ENCODE assay signal across 9 mouse cellular contexts in the genomic region with DNA sequence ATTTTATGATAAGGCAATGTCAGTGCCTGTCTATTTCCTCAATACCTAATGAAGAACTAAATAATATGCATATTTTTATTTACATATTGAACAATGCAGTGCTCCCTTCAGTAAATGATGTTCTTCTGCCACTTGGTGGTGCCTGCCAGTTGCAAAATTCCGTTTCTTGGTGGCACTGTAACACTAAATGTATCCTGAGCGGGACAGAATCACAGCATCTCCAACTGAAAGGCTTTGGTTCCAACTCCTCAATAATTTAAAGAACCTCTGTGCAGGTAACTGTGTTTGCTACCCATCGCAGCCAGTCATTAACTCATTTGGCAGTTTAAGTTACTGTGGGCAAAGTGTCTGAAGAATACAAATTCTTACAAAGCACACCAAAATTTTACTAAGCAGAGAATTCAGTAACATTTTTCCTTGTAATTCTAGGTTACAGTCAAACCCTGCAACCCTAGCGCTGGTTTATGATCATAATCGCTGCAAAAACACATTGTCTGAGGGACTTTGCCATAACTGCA. TPM values are rescaled to one million over a fixed set of nuclear protein-coding genes. Genes with fewer than 3 reads are reported as not detected.
DNase-seq lines count a peak whose midpoint lies in the region; ATAC-seq lines count a peak whose summit lies in the region.
"Had no signal": no experiment of that assay in that cellular context is flagged by ENCODE, and none has a peak within 500 bp of the region (broad histone marks: within the 10 kb centered on the region; RNA-seq: fewer than 3 reads in every experiment).

No protein-coding gene starts in this region.

- no peaks in the 10 kb centered on the region for H3K9me3 ChIP-seq in embryonic facial prominence, embryonic 13.5 days
- H3K9me3 ChIP-seq in neural tube, embryonic 13.5 days: no peaks in the 10 kb centered on the region
- H3K9me3 ChIP-seq: lung, embryonic 15.5 days; stomach, embryonic 15.5 days had no signal

- H3K4me2 ChIP-seq in embryonic facial prominence, embryonic 13.5 days: peak overlapping the region; percentile 100; the same call in 1 of the 2 replicates
- peak overlapping the region; percentile 84 for H3K4me2 ChIP-seq in neural tube, embryonic 13.5 days
- H3K4me2 ChIP-seq: lung, embryonic 15.5 days had no signal

- 35% methylated on average over 5 of the region's 5 CpGs for WGBS in embryonic facial prominence, embryonic 13.5 days
- 29% methylated on average over 5 of the region's 5 CpGs for WGBS in neural tube, embryonic 13.5 days

- H3K4me1 ChIP-seq in embryonic facial prominence, embryonic 13.5 days: peaks cover 17% of the 10 kb centered on the region
- peaks cover 20% of the 10 kb centered on the region for H3K4me1 ChIP-seq in neural tube, embryonic 13.5 days (replicated peaks)

- no peak overlapping the region for H3K9ac ChIP-seq in embryonic facial prominence, embryonic 13.5 days
- H3K9ac ChIP-seq in neural tube, embryonic 13.5 days: peak overlapping the region; percentile 86
- H3K9ac ChIP-seq: lung, embryonic 15.5 days; stomach, embryonic 15.5 days had no signal

- ATAC-seq in embryonic facial prominence, embryonic 13.5 days (ENCODE audit: insufficient number of reproducible peaks, insufficient read depth, low FRiP score, low TSS enrichment, low read depth): no peak
- ATAC-seq in neural tube, embryonic 13.5 days (ENCODE audit: low read depth): no peak

- 0 out of 2 replicates have a peak overlapping the region, but pooled peaks have one; percentile 8 for H3K4me3 ChIP-seq in embryonic facial prominence, embryonic 13.5 days
- peak overlapping the region; percentile 70 for H3K4me3 ChIP-seq in neural tube, embryonic 13.5 days
- H3K4me3 ChIP-seq: lung, embryonic 15.5 days; stomach, embryonic 15.5 days had no signal

- peak; percentile 66 for DNase-seq in cerebellum, adult 9-11 months
- DNase-seq in layer of hippocampus, adult 8-10 months (ENCODE audit: low spot score in 2 of 2): peak; percentile 43 to 53
- no peak for DNase-seq in T-cell, adult 2 months (ENCODE audit: low spot score)
- no peak for DNase-seq in lung, postnatal 25 days (ENCODE audit: low spot score)
- DNase-seq in adrenal gland, adult 18-20 months (ENCODE audit: low spot score in 2 of 2): no peak

- H3K27ac ChIP-seq in embryonic facial prominence, embryonic 13.5 days: no peak overlapping the region
- peak overlapping the region; percentile 97 for H3K27ac ChIP-seq in neural tube, embryonic 13.5 days (replicated peaks)
- H3K27ac ChIP-seq: lung, embryonic 15.5 days; stomach, embryonic 15.5 days had no signal

- peaks cover 64% of the 10 kb centered on the region for H3K27me3 ChIP-seq in embryonic facial prominence, embryonic 13.5 days
- H3K27me3 ChIP-seq in neural tube, embryonic 13.5 days: no peaks in the 10 kb centered on the region

- no peaks in the 10 kb centered on the region for H3K36me3 ChIP-seq in embryonic facial prominence, embryonic 13.5 days
- no peaks in the 10 kb centered on the region for H3K36me3 ChIP-seq in neural tube, embryonic 13.5 days
- H3K36me3 ChIP-seq: lung, embryonic 15.5 days; stomach, embryonic 15.5 days had no signal

RNA-seq across cellular contexts. Expression of gene Tmeff2, which starts 24.4 kb away (rescaled TPM):
- 4.3 and 6.2 TPM in 2 replicates for polyA plus RNA-seq in embryonic facial prominence, embryonic 13.5 days (2015; fragmentation: Nextera tagmentation; extraction: Ambion mirVana)
- 10 to 100 TPM; 53.0 to 55.6 (median 53.6) TPM for total RNA-seq in layer of hippocampus, adult 8-10 months (2022)
- 127 and 139 TPM in 2 replicates for polyA plus RNA-seq in neural tube, embryonic 13.5 days (2015; fragmentation: Nextera tagmentation; extraction: Ambion mirVana)
- 1 to 10 TPM; 7.0 to 9.9 TPM for total RNA-seq in adrenal gland, adult 18-20 months (2021)

Comparison
In these comparisons a context has a peak if more than half of its experiments do, and no peak if none do; other contexts are left out.
1. DNase-seq: peak in cerebellum, adult 9-11 months (single experiment) and layer of hippocampus, adult 8-10 months (2 of 2); none in T-cell, adult 2 months (single experiment), lung, postnatal 25 days (single experiment) and adrenal gland, adult 18-20 months (0 of 2).
2. RNA of gene Tmeff2, which starts 24.4 kb away (total RNA-seq): 53.0 to 55.6 TPM in layer of hippocampus, adult 8-10 months; 7.0 to 9.9 TPM in adrenal gland, adult 18-20 months; every median in the first group is over 4 times any median in the second.